Mouse (Mus musculus) c-Kit-positive CD71-positive TER-119-negative erythroid progenitor cells, embryonic 14.5 days (primary cell): ENCODE results near the gene Olfr1098.

Source experiments
- DNase-seq: peaks from one replicate; pipeline ENCODE4 v3.0.0-alpha.2; 2013; ENCODE audit warnings: low read depth

Olfr1098 gene

DNA sequence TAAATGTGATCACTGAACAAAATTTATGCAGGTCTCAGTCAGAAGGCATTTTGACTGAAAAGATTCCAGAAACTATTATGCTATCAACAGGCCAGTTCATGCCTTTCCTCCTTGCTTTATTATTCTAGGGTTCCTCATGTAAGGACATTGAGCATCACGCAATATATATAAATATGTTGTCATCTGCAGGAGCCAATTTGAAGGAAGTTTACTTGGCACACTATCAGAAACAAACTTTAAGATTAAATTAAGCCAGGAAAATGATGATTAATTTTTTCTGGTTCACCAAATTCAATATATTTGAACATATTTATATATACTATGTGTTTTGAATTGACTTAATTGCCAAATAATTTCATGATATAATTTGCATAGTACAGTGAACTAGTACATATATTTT, at the start of gene Olfr1098:
Gene Olfr1098 (minus strand): TSS at position 101 of the 400 bp plus-strand sequence.
- no peak for DNase-seq

DNA sequence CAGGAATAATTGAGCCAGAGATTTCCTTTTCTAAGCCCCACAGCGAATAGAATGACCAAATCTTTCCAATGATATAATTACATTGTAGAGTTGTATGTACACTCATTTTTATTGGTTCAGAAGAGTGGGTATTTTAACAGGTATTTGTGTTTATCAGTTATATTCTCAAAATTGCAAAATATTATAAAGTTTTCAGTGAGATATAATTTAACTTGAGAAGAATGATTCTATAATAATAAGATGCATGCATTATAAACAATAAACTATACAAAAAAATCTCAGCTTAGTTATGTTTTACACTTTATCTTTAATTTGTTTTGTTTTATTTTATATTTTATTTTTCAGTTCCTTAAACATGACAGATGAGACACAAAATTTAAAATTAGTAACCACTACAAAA, 36.2 kb upstream of the Olfr1098 start, which contains the start of gene Olfr1099:
Gene Olfr1099 (minus strand): TSS at position 101 of the 400 bp plus-strand sequence.
- no peak for DNase-seq

DNA sequence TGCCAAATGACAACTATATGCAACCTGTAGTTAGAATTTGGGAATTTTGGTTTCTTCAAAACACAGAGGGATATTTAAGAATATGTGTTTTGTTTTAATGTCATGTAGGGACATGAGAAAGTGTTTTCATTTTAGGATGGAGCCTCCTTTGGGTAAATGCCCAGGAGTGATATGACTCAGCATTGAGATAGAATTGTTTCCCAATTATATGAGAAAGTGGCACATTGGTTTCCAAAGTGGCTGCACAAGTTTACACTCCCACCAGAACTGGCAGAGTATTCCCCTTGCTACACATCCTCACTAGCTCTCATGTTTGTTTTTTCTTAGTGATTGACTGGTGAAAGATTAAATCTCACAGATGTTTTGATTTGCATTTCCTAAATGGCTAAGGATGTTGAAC, 2.2 kb upstream of the Olfr1098 start:
- DNase-seq, result no peak

DNA sequence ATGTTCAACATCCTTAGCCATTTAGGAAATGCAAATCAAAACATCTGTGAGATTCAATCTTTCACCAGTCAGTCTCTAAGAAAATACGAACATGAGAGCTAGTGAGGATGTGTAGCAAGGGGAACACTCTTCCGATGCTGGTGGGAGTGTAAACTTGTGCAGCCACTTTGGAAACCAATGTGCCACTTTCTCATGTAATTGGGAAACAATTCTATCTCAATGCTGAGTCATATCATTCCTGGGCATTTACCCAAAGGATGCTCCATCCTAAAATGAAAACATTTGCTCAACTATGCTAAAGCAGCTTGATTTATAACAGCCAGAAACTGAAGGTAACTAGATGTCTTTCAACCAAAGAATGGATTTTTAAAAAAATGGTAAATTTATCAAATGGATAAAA, 18.7 kb downstream of the Olfr1098 start:
- no peak for DNase-seq

DNA sequence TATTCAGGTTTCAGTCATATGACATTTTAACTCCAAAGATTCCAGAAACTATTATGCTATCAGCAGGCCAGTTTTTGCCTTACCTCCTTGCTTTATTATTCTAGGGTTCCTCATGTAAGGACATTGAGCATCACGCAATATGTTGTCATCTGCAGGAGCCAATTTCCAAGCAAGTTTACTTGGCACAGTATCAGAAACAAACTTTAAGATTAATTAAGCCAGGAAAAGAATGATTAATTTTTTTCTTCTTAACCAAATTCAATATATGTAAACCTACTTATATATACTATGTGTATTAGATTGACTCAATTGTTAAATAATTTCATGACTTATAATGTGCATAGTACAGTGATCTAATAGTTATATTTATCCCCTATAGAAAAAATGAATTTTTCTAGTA, 32.2 kb downstream of the Olfr1098 start, which contains the start of gene Olfr1097:
Gene Olfr1097 (minus strand): TSS at position 101 of the 400 bp plus-strand sequence.
- no peak for DNase-seq

DNA sequence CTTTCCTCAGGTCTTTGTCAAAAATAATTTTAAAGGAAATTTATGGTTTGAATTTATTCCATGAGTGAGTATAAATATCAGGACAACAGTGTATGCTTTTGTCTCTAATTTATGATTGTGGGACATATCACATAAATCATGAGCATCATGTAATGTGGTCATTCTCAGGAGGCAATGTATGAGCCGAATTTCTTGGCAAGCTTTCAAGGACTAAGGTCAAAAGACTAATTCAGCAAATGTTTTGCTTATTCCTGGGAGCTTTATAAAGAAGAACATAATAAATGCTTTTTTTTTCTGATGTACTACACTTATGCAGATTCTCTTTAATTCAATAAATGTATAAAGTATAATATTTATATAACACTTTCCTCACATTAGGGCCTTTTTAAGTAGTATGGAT, 49.6 kb downstream of the Olfr1098 start, which contains the start of gene Gm13723:
Gene Gm13723 (minus strand): TSS at position 101 of the 400 bp plus-strand sequence.
- DNase-seq, result no peak
